Mouse (Mus musculus): ENCODE measurements around the gene Rec114. TPM values are rescaled to one million over a fixed set of nuclear protein-coding genes. Genes with fewer than 3 reads are reported as not detected.

The Rec114 gene
- polyA plus RNA-seq, 1 experiment from 2014 or later: 1.6 TPM

- WGBS: 6% methylated on average over 2 of the region's 2 CpGs
Observed at GRCm38 (mm10) chr9:58709939-58710338, 33.8 kb downstream of the Rec114 start.

GRCm38 (mm10) chr9:58707796-58708195, 36.0 kb downstream of the Rec114 start:
- 84% methylated on average over 11 of the region's 11 CpGs for WGBS
- Histone ChIP-seq H3K27ac (replicated peaks) (no peak overlapping the region), H3K4me1 (no peaks in the 10 kb centered on the region), H3K36me3 (no peaks in the 10 kb centered on the region), H3K4me3 (no peak overlapping the region), H3K27me3 (no peaks in the 10 kb centered on the region), H3K9me3 (no peaks in the 10 kb centered on the region), H3K4me2 (replicated peaks) (no peak overlapping the region), H3K9ac (replicated peaks) (no peak overlapping the region)
- ATAC-seq (replicated peaks): no peak

More at GRCm38 (mm10) chr9:58709939-58710338, 33.8 kb downstream of the Rec114 start:
- no peak overlapping the region for H3K9ac ChIP-seq (replicated peaks)
- no peaks in the 10 kb centered on the region for H3K4me1 ChIP-seq
- H3K36me3 ChIP-seq: no peaks in the 10 kb centered on the region
- H3K9me3 ChIP-seq: no peaks in the 10 kb centered on the region
- H3K4me2 ChIP-seq (replicated peaks): no peak overlapping the region
- H3K4me3 ChIP-seq: no peak overlapping the region
- no peaks in the 10 kb centered on the region for H3K27me3 ChIP-seq
- H3K27ac ChIP-seq (replicated peaks): no peak overlapping the region
- ATAC-seq (replicated peaks): no peak

GRCm38 (mm10) chr9:58706024-58706423, 37.7 kb downstream of the Rec114 start:
- no peaks in the 10 kb centered on the region for H3K36me3 ChIP-seq
- H3K4me1 ChIP-seq: no peaks in the 10 kb centered on the region
- H3K27me3 ChIP-seq: no peaks in the 10 kb centered on the region
- no peak overlapping the region for H3K27ac ChIP-seq (replicated peaks)
- no peaks in the 10 kb centered on the region for H3K9me3 ChIP-seq
- no peak overlapping the region for H3K9ac ChIP-seq (replicated peaks)
- H3K4me2 ChIP-seq (replicated peaks): no peak overlapping the region
- WGBS: 60% methylated on average over 7 of the region's 7 CpGs
- H3K4me3 ChIP-seq: no peak overlapping the region
- no peak for ATAC-seq (replicated peaks)

- H3K9ac ChIP-seq (replicated peaks): no peak overlapping the region
- no peaks in the 10 kb centered on the region for H3K9me3 ChIP-seq
- H3K36me3 ChIP-seq: no peaks in the 10 kb centered on the region
- H3K27me3 ChIP-seq: no peaks in the 10 kb centered on the region
- no peak overlapping the region for H3K27ac ChIP-seq (replicated peaks)
- whole genome bisulfite sequencing: 86% methylated on average over 7 of the region's 7 CpGs
- no peaks in the 10 kb centered on the region for H3K4me1 ChIP-seq
- H3K4me3 ChIP-seq: no peak overlapping the region
- no peak for ATAC-seq (replicated peaks)
- no peak overlapping the region for H3K4me2 ChIP-seq (replicated peaks)
Observed at GRCm38 (mm10) chr9:58703766-58704165, 40.0 kb downstream of the Rec114 start.

- Histone ChIP-seq H3K9me3 (no peaks in the 10 kb centered on the region), H3K4me3 (no peak overlapping the region), H3K9ac (replicated peaks) (no peak overlapping the region), H3K4me2 (replicated peaks) (no peak overlapping the region), H3K27ac (replicated peaks) (no peak overlapping the region), H3K36me3 (no peaks in the 10 kb centered on the region), H3K4me1 (no peaks in the 10 kb centered on the region), H3K27me3 (no peaks in the 10 kb centered on the region)
- ATAC-seq (replicated peaks): no peak
- WGBS: 92% methylated on average over 2 of the region's 2 CpGs
Observed at GRCm38 (mm10) chr9:58701751-58702150, 42.0 kb downstream of the Rec114 start.

- H3K9ac ChIP-seq (replicated peaks): no peak overlapping the region
- no peak for ATAC-seq (replicated peaks)
- 100% methylated on average over 2 of the region's 2 CpGs for WGBS
- no peaks in the 10 kb centered on the region for H3K4me1 ChIP-seq
- no peak overlapping the region for H3K4me2 ChIP-seq (replicated peaks)
- no peaks in the 10 kb centered on the region for H3K27me3 ChIP-seq
- H3K27ac ChIP-seq (replicated peaks): no peak overlapping the region
- H3K4me3 ChIP-seq: no peak overlapping the region
- no peaks in the 10 kb centered on the region for H3K9me3 ChIP-seq
- no peaks in the 10 kb centered on the region for H3K36me3 ChIP-seq
Observed at GRCm38 (mm10) chr9:58698486-58698885, 45.3 kb downstream of the Rec114 start.

GRCm38 (mm10) chr9:58691471-58691870, 52.3 kb downstream of the Rec114 start:
- Histone ChIP-seq H3K9ac (replicated peaks) (no peak overlapping the region), H3K4me2 (replicated peaks) (no peak overlapping the region), H3K27me3 (no peaks in the 10 kb centered on the region), H3K36me3 (no peaks in the 10 kb centered on the region), H3K4me3 (no peak overlapping the region), H3K27ac (replicated peaks) (no peak overlapping the region), H3K4me1 (no peaks in the 10 kb centered on the region), H3K9me3 (no peaks in the 10 kb centered on the region)
- WGBS: 93% methylated on average over 7 of the region's 7 CpGs
- no peak for ATAC-seq (replicated peaks)

- no peak for ATAC-seq (replicated peaks)
- H3K4me1 ChIP-seq: no peaks in the 10 kb centered on the region
- H3K9ac ChIP-seq (replicated peaks): no peak overlapping the region
- H3K36me3 ChIP-seq: no peaks in the 10 kb centered on the region
- no peaks in the 10 kb centered on the region for H3K9me3 ChIP-seq
- H3K4me2 ChIP-seq (replicated peaks): no peak overlapping the region
- no peaks in the 10 kb centered on the region for H3K27me3 ChIP-seq
- no peak overlapping the region for H3K4me3 ChIP-seq
- H3K27ac ChIP-seq (replicated peaks): no peak overlapping the region
- 80% methylated on average over 4 of the region's 4 CpGs for WGBS
Observed at GRCm38 (mm10) chr9:58690701-58691100, 53.1 kb downstream of the Rec114 start.

- Histone ChIP-seq H3K27me3 (no peaks in the 10 kb centered on the region), H3K4me1 (no peaks in the 10 kb centered on the region), H3K4me2 (replicated peaks) (no peak overlapping the region), H3K27ac (replicated peaks) (no peak overlapping the region), H3K36me3 (no peaks in the 10 kb centered on the region), H3K4me3 (no peak overlapping the region), H3K9ac (replicated peaks) (no peak overlapping the region), H3K9me3 (no peaks in the 10 kb centered on the region)
- ATAC-seq (replicated peaks): no peak
- 89% methylated on average over 4 of the region's 4 CpGs for WGBS
Observed at GRCm38 (mm10) chr9:58688076-58688475, 55.7 kb downstream of the Rec114 start.

GRCm38 (mm10) chr9:58685290-58685689, 58.5 kb downstream of the Rec114 start:
- no peak overlapping the region for H3K4me3 ChIP-seq
- ATAC-seq (replicated peaks): no peak
- no peak overlapping the region for H3K27ac ChIP-seq (replicated peaks)
- H3K4me1 ChIP-seq: peaks cover 3% of the 10 kb centered on the region; the same call in 1 of the 2 replicates
- no peaks in the 10 kb centered on the region for H3K36me3 ChIP-seq
- H3K9me3 ChIP-seq: no peaks in the 10 kb centered on the region
- no peaks in the 10 kb centered on the region for H3K27me3 ChIP-seq
- H3K9ac ChIP-seq (replicated peaks): no peak overlapping the region
- 90% methylated on average over 10 of the region's 10 CpGs for WGBS
- H3K4me2 ChIP-seq (replicated peaks): no peak overlapping the region

- Histone ChIP-seq H3K27me3 (no peaks in the 10 kb centered on the region), H3K4me3 (no peak overlapping the region), H3K4me2 (replicated peaks) (no peak overlapping the region), H3K27ac (replicated peaks) (no peak overlapping the region), H3K9ac (replicated peaks) (no peak overlapping the region), H3K36me3 (no peaks in the 10 kb centered on the region), H3K9me3 (no peaks in the 10 kb centered on the region), H3K4me1 (peaks cover 3% of the 10 kb centered on the region; the same call in 1 of the 2 replicates)
- ATAC-seq (replicated peaks): no peak
- WGBS: 27% methylated on average over 6 of the region's 6 CpGs
Observed at GRCm38 (mm10) chr9:58683372-58683771, 60.4 kb downstream of the Rec114 start.

GRCm38 (mm10) chr9:58682106-58682505, 61.7 kb downstream of the Rec114 start:
- no peak for ATAC-seq (replicated peaks)

GRCm38 (mm10) chr9:58681411-58681810, 62.4 kb downstream of the Rec114 start:
- no peak overlapping the region for H3K4me2 ChIP-seq (replicated peaks)
- WGBS: 88% methylated on average over 2 of the region's 2 CpGs
- H3K27me3 ChIP-seq: no peaks in the 10 kb centered on the region
- H3K9me3 ChIP-seq: no peaks in the 10 kb centered on the region
- no peak overlapping the region for H3K4me3 ChIP-seq
- no peak overlapping the region for H3K27ac ChIP-seq (replicated peaks)
- H3K36me3 ChIP-seq: no peaks in the 10 kb centered on the region
- peaks cover 3% of the 10 kb centered on the region; the same call in 1 of the 2 replicates for H3K4me1 ChIP-seq
- no peak for ATAC-seq (replicated peaks)
- H3K9ac ChIP-seq (replicated peaks): no peak overlapping the region

More at GRCm38 (mm10) chr9:58682106-58682505, 61.7 kb downstream of the Rec114 start:
- 51% methylated on average over 6 of the region's 6 CpGs for WGBS
- Histone ChIP-seq H3K4me2 (replicated peaks) (no peak overlapping the region), H3K4me3 (no peak overlapping the region), H3K36me3 (no peaks in the 10 kb centered on the region), H3K4me1 (peaks cover 3% of the 10 kb centered on the region; the same call in 1 of the 2 replicates), H3K27me3 (no peaks in the 10 kb centered on the region), H3K9ac (replicated peaks) (no peak overlapping the region), H3K27ac (replicated peaks) (no peak overlapping the region), H3K9me3 (no peaks in the 10 kb centered on the region)
